Mouse (Mus musculus) gastrocnemius, postnatal 4 days (tissue): ENCODE measurements around the gene Pnpla3. TPM values are rescaled to one million over a fixed set of nuclear protein-coding genes. Genes with fewer than 3 reads are reported as not detected.
"Not testable (repeated sequence)": the region's sequence is repeated elsewhere in the genome, so short reads cannot be mapped to it uniquely, and the experiment has no call there.

Experiments
- DNase-seq, 2 experiments: peaks; one replicate each; pipeline ENCODE4 v3.0.0; 2021 to 2022; ENCODE audit warnings: low spot score in 2 of 2, mixed read lengths in 2 of 2
- long read RNA-seq, 2 experiments: library from polyadenylated mRNA; stranded (forward); transcript quantifications; one replicate each; pipeline ENCODE4 v2.0.0; 2021
- total RNA-seq, 2 experiments: library from RNA; stranded (reverse); gene quantifications; 2 replicates each; pipeline ENCODE4 v1.2.3; 2021

The Pnpla3 gene
- total RNA-seq: 1 to 10 TPM; 4.5 to 6.0 TPM
- long read RNA-seq, experiment 1, partial matches to known transcripts: 0 of 3 reads
- long read RNA-seq, experiment 1, other reads (novel, unspliced or antisense): 3 of 3 reads
- long read RNA-seq, experiment 2, partial matches to known transcripts: 0 of 3 reads
- long read RNA-seq, experiment 2, other reads (novel, unspliced or antisense): 3 of 3 reads

DNA sequence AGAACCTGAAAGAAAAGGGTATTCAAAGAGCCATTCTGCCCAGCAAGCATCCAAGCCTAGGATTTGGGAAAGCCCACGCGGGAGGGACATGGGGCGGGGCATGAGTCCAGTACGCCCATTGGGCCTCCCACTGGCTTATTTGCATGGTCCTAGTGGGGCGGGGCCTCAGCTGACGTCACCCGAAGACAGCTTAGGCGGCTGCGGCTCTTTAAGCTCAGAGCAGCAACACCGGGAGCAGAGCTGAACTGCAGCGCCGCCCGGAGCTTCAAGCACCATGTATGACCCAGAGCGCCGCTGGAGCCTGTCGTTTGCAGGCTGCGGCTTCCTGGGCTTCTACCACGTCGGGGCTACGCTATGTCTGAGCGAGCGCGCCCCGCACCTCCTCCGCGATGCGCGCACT is at the start of gene Pnpla3:
Gene Pnpla3, plus strand, starts transcription at position 238 of the 400 bp plus-strand sequence.
- peak; percentile 87 to 93 for DNase-seq

- DNase-seq: no peak
These were observed 47.0 kb upstream of the Pnpla3 start for GRCm38 (mm10) chr15:84120612-84121011.

DNA sequence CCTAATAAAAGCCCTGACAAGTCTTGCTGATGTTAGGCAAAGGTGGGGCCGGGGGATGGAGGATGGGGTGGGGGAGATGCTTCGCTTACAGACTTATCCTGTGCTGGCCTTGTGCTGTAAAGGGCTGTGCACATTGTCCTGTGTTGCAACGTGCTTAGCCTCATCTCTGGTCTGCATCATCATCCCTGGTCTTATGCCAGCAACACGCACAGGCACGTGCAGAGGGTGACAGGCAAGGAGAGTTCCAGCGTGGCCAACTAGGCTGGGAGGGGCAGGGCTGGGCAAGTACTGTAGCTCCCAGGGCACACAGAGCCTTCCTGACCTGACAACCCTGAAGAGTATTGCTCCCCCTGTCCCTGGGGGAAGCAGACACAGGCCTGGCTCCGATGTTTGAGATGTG is 46.6 kb upstream of the Pnpla3 start:
- no peak for DNase-seq

DNA sequence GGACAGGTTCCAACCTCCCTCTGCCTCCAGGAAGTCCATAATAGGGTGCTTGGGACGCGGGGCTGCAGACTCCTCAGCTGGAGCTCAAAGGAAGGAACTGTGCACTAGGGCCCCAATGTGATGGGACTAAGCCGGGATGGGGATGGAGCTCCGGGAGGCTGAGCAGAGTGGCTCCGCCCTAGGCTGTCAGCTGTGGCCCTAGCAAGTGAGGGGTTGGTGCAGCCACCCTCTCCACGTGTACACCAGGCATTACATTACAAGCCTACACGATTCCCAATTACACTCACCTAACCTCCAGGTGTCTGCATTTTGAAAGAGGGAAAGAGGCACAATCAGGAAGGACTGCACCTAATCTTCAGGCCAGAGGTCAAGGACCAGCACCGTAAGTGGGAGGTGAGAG is 44.6 kb upstream of the Pnpla3 start, which contains the start of gene Pnpla5:
Gene Pnpla5, minus strand, starts transcription at position 101 of the 400 bp plus-strand sequence.
- no peak for DNase-seq

GRCm38 (mm10) chr15:84124086-84124485 is 43.6 kb upstream of the Pnpla3 start:
- no peak for DNase-seq

GRCm38 (mm10) chr15:84126447-84126846 is 41.2 kb upstream of the Pnpla3 start:
- no peak for DNase-seq

DNA sequence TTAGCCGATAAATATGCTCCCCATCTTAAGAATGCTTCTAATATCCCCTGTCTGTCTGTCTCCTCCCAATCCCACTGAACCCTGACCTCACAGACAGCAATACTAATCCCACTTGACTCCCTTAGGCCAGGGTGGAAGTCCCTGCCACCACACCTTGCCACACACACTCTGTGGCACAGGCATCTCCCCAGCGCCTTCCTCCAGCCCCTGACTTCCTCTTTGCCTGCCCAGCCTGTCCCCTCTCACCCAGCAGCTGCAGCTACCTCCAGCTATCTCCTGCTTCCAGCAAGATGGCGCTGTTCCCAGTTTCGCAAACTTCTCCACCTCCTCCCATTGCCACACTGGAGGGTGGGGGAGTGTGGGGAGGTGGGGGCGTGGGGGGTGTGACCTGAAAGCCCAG is 40.8 kb upstream of the Pnpla3 start:
- DNase-seq: no peak

DNA sequence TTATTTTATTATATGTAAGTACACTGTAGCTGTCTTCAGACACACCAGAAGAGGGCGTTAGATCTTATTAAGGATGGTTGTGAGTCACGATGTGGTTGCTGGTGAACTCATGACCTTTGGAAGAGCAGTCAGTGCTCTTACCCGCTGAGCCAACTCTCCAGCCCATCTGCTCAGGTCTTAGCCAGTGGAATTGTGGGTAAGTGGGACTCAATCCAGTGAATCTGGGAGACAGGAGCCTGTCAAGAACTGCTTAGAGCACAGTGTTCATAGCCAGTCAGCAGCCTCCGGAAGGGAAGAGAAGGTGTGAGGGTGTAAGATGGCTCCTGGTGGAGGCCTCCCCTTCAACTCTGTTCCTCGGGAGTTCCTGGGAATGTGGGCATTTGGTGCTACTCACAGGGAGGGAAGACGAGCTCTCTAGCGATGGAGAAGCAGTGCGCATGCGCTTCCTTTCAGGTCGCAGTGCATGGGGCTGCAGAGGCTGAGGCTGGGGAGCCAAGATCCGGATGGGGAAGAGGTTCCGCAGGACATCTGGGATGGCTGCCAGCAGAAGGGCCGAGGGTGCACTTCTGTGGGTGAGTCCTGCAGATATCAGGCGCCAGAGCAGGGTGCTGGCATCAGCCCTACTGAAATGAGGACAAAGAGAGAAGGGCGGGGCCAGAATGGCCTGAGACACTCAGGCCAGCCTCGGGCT is 36.4 kb upstream of the Pnpla3 start:
- no peak for DNase-seq

DNA sequence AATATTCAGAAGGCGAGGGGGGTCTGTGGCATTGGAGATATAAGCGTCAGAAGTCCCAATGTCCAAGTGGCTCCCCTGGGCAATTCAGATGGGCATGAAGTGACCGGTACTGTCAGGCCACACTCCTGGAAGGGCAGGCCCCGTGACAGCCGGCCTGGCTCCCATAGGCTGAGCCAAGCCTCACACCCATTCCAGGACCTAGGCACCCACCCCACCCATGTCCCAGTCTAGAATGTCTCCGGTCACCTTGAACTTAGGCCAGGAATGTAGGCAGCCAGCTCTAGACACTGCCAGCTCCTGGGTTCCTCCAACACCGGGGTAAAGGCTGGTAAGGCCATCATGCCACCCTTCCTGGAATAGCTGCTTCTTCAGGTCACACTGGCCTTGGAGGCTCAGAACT is 35.7 kb upstream of the Pnpla3 start:
- DNase-seq: no peak

GRCm38 (mm10) chr15:84133440-84133839 is 34.2 kb upstream of the Pnpla3 start:
- DNase-seq: no peak

DNA sequence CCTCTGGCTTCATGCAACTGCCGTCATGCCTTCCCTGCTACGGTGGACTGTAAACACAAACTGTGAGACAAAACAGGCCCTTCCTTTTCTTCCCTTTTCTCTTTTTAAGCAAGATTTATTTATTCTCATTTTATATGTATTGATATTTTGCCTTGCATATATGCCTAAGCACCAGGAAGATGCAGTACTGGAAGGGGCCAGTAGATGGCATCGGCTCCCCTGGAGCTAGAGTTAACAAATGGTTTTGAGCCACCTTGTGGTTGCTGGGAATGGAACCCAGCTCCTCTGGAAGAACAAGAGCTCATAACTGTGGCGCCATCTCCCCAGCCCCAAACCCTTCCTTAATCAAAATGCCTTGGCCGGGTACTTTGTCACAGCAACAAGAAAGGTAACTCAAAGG is 32.2 kb upstream of the Pnpla3 start:
- DNase-seq: no peak

- DNase-seq: no peak
These were observed 30.9 kb upstream of the Pnpla3 start for GRCm38 (mm10) chr15:84136473-84137415.

DNA sequence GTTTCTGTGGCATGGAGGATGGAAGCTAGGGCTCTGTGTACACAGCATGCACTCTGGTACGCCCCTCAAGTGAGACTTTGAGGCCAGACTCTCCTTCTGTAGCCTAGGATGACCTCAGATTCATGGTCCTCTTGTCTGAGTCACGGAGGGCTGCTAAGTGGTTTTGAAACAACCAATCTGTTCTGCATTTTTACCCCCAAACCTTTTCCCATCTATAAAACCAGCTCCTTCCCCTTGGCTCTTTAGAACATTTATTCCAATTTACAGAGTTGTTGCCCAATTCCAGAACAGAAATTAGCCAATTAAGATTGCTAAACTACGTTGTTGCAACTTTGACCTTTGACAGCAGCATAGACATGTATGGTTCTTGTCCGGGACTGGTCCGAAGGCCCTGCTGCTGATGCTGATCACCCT is 28.0 kb upstream of the Pnpla3 start:
- no peak for DNase-seq

DNA sequence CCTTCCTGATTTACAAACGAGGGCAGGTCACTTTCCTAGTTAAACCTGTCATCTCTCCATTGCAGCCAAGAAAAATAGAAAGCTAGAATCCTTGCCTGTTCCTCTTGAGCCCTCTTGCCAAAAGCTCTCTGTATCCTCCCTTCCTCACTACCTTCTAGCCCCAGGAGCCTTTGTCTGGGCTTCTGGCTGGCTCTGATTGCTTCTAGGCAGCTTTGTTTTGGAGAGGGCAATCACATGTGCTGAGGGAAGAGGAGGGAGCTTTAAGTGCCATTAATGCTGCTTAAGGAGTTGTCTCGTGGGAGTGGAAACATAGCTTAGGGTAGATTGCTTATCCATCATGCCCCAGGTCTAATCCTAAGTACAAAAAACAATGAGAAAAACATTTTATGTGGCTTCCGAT is 27.5 kb upstream of the Pnpla3 start:
- no peak for DNase-seq

DNA sequence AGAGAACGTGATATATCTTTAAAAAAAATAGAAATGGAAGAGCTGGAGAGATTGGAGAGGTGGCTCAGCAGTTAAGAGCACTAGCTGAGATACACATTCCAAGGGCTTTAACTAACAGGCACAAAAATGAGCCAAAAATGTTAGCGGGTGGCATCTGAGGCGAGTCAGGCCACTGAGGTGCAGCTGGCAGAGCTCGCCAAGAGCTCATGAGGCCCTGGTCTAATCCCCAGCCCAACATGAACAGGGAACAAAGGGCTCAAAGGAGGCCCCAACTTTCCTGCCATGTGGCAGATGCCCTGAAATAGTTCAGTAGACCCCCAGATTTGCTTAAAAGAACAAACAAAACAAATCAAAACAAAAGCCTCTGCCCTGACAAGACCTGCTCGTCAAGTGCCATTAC is 26.7 kb upstream of the Pnpla3 start:
- no peak for DNase-seq

GRCm38 (mm10) chr15:84156158-84156557 is 11.5 kb upstream of the Pnpla3 start:
- no peak for DNase-seq

DNA sequence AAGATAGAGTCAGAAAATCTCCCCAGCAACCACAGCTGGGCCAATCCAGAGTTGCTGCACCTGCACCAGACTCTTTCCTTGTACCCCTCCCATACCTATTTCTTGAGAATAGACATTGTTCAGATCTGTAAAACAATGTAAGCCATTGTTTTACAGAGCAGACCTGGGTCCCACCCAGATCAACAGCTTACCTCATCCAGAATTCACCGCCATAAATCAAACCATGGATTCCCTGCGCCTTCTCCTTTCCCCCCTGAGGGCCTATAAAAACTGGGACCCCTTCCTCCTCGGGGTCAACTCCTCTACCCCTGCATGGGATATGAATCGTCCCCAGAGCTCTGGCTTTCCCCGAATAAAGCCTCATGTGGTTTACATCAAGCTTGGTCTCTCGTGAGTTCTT is 10.1 kb upstream of the Pnpla3 start:
- DNase-seq: not testable (repeated sequence)

DNA sequence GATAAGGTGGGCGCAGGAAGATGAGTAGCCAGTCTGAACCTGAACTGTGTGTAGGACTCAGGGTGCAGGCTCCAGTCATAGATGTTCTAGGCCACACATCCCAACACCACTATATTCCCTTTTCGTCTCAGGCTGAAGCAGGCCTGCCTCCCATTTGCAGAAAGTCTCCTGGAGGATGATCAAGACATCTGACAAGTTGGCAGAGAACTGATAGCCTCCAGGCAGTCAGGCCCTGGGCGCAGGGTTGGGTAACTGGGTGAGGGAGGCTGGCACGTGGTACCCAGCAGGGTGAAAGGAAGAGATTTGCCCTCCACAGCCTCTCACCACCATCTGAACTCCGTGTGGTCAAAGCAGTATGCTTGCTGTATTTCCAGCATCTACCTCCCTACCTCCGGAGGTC is 5.8 kb upstream of the Pnpla3 start:
- no peak for DNase-seq

DNA sequence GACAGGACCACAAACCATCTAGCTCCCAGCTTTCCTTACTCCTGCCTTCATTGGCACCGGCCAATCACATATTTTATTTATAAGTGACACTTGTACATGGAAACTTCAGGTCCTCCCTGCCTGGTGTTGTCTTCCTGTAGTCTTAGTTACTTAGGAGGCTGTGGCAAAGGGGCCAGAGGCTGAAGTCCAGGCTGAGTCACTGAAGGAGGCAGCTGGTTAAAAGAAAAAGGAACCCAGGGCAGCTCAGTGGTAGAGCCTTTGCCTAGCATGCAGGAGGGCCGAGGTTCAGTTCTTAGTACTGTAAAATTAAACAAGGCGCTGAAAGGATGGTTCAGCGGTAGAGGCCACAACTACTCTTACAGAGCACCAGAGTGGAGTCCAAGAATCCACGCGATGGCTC is 819 bp upstream of the Pnpla3 start:
- DNase-seq: no peak

DNA sequence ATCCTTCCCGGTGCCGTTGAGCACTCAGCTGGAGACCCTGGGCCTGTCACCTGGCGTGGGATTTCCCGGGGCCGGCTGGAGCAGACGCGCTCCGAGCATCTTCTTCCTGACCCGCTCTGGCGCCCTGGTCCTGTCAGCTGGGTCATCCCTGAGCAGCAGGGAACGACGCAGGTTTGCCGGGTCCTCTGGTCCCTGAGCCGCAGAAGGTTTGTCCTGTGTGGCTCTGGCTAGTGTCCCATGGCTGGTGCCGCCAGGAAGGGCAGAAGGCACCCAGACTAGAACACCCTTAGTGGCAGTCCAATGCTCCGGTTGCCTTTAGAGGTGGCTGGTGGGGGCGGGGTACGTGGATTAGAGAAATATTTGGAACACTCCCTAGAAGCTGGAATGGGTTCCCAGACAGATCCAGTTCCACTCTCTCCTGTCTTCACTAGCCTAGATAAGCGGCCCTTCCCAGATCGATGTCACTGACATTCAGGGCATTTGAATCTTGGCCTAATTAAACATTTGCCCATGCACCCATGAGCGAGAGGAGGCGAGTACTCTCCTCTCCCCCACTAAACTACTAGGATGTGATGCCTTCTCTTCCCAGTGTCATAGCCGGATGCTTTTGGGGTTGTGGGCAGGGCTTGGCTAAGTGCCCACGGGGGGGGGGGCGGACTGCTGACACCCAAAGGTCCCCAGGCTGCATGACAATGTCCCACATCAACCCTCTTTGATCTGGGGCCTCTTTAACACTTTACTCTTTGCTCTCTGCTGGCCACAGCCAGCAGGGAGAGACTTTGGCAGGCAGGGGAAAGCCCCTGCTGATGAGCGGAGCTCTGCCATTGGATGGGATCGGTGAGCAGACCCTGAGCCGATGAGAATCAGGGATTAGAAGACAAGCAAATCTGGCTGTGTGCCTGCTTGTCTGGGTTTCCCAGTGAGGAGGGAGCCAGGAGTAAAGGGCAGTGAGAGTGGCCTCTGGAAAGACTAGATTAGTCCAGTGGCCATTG is 829 bp downstream of the Pnpla3 start:
- DNase-seq: peak in 1 of 2 experiments; percentile 25

DNA sequence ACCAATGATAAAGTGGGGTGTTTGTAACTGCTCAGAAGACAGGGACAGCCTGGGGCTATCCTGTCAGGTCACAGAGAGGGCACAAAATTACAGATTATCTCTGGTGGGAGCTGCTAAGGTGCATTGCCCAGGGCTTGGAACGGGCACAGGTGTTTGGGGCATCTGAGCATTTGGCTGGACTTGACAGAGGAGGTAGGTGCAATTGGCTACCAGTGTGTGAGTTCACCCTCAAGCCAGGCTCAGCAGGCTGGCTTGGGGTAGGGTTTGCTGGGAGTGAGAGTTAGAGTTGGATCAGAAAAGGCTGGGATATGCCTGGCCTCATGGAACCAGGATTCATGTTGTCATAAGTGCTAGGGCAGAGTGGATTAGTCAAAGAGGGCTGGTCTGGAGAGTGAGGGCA is 1.9 kb downstream of the Pnpla3 start:
- DNase-seq: no peak
